Mouse (Mus musculus) liver, embryonic 11.5 days (tissue): Measurements from ENCODE around the gene Resf1. TPM values are rescaled to one million over a fixed set of nuclear protein-coding genes. Genes with fewer than 3 reads are reported as not detected.

ENCODE experiments used
- polyA plus RNA-seq: library from polyadenylated mRNA; unstranded; fragments of >200 nt; fragmentation: Nextera tagmentation; extraction: Ambion mirVana; gene quantifications from 2 replicates; pipeline ENCODE4 v1.2.1, GENCODE M21; 2014

Gene Resf1
- polyA plus RNA-seq, 1 experiment from 2014 or later, result 37.7 TPM

Other genes starting within 250 kb of the Resf1 start
- 11.0 and 11.3 TPM in 2 replicates for gene Dennd5b, start 207.7 kb upstream of the Resf1 start, polyA plus RNA-seq
- not detected in 2 replicates for gene Gm10203, start 179.2 kb upstream of the Resf1 start, polyA plus RNA-seq
- gene Etfbkmt, start 169.6 kb upstream of the Resf1 start, polyA plus RNA-seq, result 14.2 and 14.9 TPM in 2 replicates
- gene Amn1, start 120.7 kb upstream of the Resf1 start, polyA plus RNA-seq, result 12.8 and 14.4 TPM in 2 replicates
- gene Bicd1, start 99.5 kb downstream of the Resf1 start, polyA plus RNA-seq, result 4.9 and 5.0 TPM in 2 replicates